Mouse (Mus musculus) liver, embryonic 15.5 days (tissue): ENCODE results near the gene Olfr286. TPM values are rescaled to one million over a fixed set of nuclear protein-coding genes. Genes with fewer than 3 reads are reported as not detected.

Experiments used
- ATAC-seq: fragments of 200-750 bp; cut with Nextera tagmentation; 2 replicates; pipeline ENCODE4 v1.8.0; 2017; ENCODE audit warnings: moderate number of reproducible peaks, mild to moderate bottlenecking, moderate library complexity; ENCODE audit not compliant: insufficient read depth
- H3K27ac ChIP-seq: fragments of 300-500 bp; sonication (generic); replicated peaks from 2 replicates; pipeline ENCODE4 v1.5.1; 2015; ENCODE audit warnings: mild to moderate bottlenecking, inconsistent platforms
- H3K27me3 ChIP-seq: fragments of 300-500 bp; sonication (generic); 2 replicates; pipeline ENCODE4 v1.6.1; 2015; ENCODE audit warnings: mild to moderate bottlenecking, inconsistent platforms
- H3K36me3 ChIP-seq: fragments of 300-500 bp; sonication (generic); replicated peaks from 2 replicates; pipeline ENCODE4 v1.6.1; 2015; ENCODE audit warnings: moderate library complexity, mild to moderate bottlenecking, inconsistent platforms
- H3K4me1 ChIP-seq: fragments of 300-500 bp; sonication (generic); replicated peaks from 2 replicates; pipeline ENCODE4 v1.6.1; 2015; ENCODE audit warnings: inconsistent platforms
- H3K4me2 ChIP-seq: fragments of 300-500 bp; sonication (generic); 2 replicates; pipeline ENCODE4 v1.6.1; 2015; ENCODE audit warnings: moderate library complexity, mild to moderate bottlenecking, inconsistent platforms
- H3K4me3 ChIP-seq: fragments of 300-500 bp; sonication (generic); replicated peaks from 2 replicates; pipeline ENCODE4 v1.5.1; 2015; ENCODE audit warnings: mild to moderate bottlenecking, inconsistent platforms
- H3K9ac ChIP-seq: fragments of 300-500 bp; sonication (generic); 2 replicates; pipeline ENCODE4 v1.6.1; 2015; ENCODE audit warnings: moderate library complexity, mild to moderate bottlenecking, inconsistent platforms
- H3K9me3 ChIP-seq: fragments of 300-500 bp; sonication (generic); replicated peaks from 2 replicates; pipeline ENCODE4 v1.6.1; 2016; ENCODE audit warnings: inconsistent platforms
- WGBS: fragments of 180-500 bp; shearing (Covaris S2); methylation state at CpG from one replicate; pipeline ENCODE4 v1.1.7; 2015; ENCODE audit warnings: mixed read lengths; ENCODE audit not compliant: insufficient replicate concordance; 5-methylcytosine and 5-hydroxymethylcytosine counted together
- polyA plus RNA-seq: library from polyadenylated mRNA; unstranded; fragments of >200 nt; fragmentation: Nextera tagmentation; extraction: Ambion mirVana; gene quantifications from 2 replicates; pipeline ENCODE4 v1.2.1, GENCODE M21; 2015

Olfr286 gene
- polyA plus RNA-seq, 1 experiment from 2014 or later, result not detected

GRCm38 (mm10) chr15:98195442-98195841, 38.8 kb downstream of the Olfr286 start, which contains the start of gene Olfr288:
TSS of gene Olfr288 (minus strand) at chr15:98195542.
- Histone ChIP-seq H3K9ac (no peak within 1 kb of the TSS), H3K4me3 (no peak within 1 kb of the TSS), H3K27ac (no peak within 1 kb of the TSS), H3K4me1 (no peaks in the 10 kb centered on the region), H3K27me3 (no peaks in the 10 kb centered on the region), H3K4me2 (no peak within 1 kb of the TSS), H3K36me3 (no peaks in the 10 kb centered on the region), H3K9me3 (no peaks in the 10 kb centered on the region)
- 50% methylated on average over 3 of the region's 3 CpGs for WGBS
- no peak for ATAC-seq

DNA sequence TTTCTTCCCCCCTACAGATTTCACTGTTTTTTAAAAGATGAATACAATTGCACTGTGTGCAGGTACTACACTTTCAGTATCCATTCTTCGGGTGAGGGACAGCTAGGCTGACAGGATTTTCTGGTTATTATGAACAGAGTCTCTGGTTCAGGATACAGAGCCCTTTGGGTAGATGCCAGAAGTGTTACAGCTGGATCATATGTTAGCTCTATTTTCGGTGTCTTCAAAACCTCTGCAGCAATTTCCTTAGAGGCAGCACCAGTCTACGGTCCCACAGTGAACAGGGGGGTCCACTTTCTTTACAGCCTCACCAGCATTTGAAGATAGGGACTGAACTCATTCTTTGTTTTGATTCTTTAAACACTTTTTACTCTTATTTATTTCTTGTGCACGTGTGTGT, 49.8 kb downstream of the Olfr286 start:
- no peak overlapping the region for H3K4me2 ChIP-seq
- H3K4me3 ChIP-seq, result no peak overlapping the region
- no peak overlapping the region for H3K9ac ChIP-seq
- H3K27ac ChIP-seq, result no peak overlapping the region
- peaks cover 31% of the 10 kb centered on the region for H3K27me3 ChIP-seq
- ATAC-seq, result no peak
- H3K36me3 ChIP-seq, result no peaks in the 10 kb centered on the region
- peaks cover 14% of the 10 kb centered on the region for H3K4me1 ChIP-seq
- whole genome bisulfite sequencing, result 44% methylated on average over 4 of the region's 4 CpGs
- H3K9me3 ChIP-seq, result no peaks in the 10 kb centered on the region

- Histone ChIP-seq H3K4me2 (no peak overlapping the region; the same call in 1 of the 2 replicates), H3K4me1 (peaks cover 14% of the 10 kb centered on the region), H3K27me3 (peaks cover 49% of the 10 kb centered on the region), H3K9ac (no peak overlapping the region), H3K27ac (no peak overlapping the region), H3K36me3 (no peaks in the 10 kb centered on the region), H3K9me3 (no peaks in the 10 kb centered on the region), H3K4me3 (no peak overlapping the region)
- no peak for ATAC-seq
- 53% methylated on average over 12 of the region's 12 CpGs for WGBS
Measured at GRCm38 (mm10) chr15:98181856-98182570, 52.2 kb downstream of the Olfr286 start.

- no peaks in the 10 kb centered on the region for H3K36me3 ChIP-seq
- no peaks in the 10 kb centered on the region for H3K9me3 ChIP-seq
- no peak overlapping the region for H3K27ac ChIP-seq
- H3K9ac ChIP-seq, result no peak overlapping the region
- H3K4me3 ChIP-seq, result peak overlapping the region; percentile 55
- peak overlapping the region; percentile 71 for H3K4me2 ChIP-seq
- WGBS, result under 1% methylated on average over 30 of the region's 30 CpGs
- peaks cover 56% of the 10 kb centered on the region for H3K27me3 ChIP-seq
- H3K4me1 ChIP-seq, result peaks cover 14% of the 10 kb centered on the region
- peak; percentile 92 for ATAC-seq
Measured at GRCm38 (mm10) chr15:98181132-98181711, 53.0 kb downstream of the Olfr286 start.

- peak overlapping the region; percentile 71 for H3K4me2 ChIP-seq
- 10% methylated on average over 26 of the region's 26 CpGs for WGBS
- H3K9me3 ChIP-seq, result no peaks in the 10 kb centered on the region
- no peak for ATAC-seq
- H3K36me3 ChIP-seq, result no peaks in the 10 kb centered on the region
- peaks cover 62% of the 10 kb centered on the region for H3K27me3 ChIP-seq
- H3K27ac ChIP-seq, result no peak overlapping the region
- no peak overlapping the region for H3K9ac ChIP-seq
- H3K4me3 ChIP-seq, result peak overlapping the region; percentile 55
- peaks cover 14% of the 10 kb centered on the region for H3K4me1 ChIP-seq
Measured at GRCm38 (mm10) chr15:98180567-98181131, 53.6 kb downstream of the Olfr286 start.

GRCm38 (mm10) chr15:98177320-98177719, 56.9 kb downstream of the Olfr286 start:
- no peak overlapping the region for H3K27ac ChIP-seq
- peaks cover 85% of the 10 kb centered on the region for H3K27me3 ChIP-seq
- H3K4me1 ChIP-seq, result peaks cover 14% of the 10 kb centered on the region
- no peak overlapping the region for H3K9ac ChIP-seq
- ATAC-seq, result no peak
- no peak overlapping the region for H3K4me3 ChIP-seq
- H3K9me3 ChIP-seq, result no peaks in the 10 kb centered on the region
- H3K4me2 ChIP-seq, result no peak overlapping the region
- 64% methylated on average over 3 of the region's 3 CpGs for WGBS
- no peaks in the 10 kb centered on the region for H3K36me3 ChIP-seq

Other genes starting within 250 kb of the Olfr286 start
- 0.48 and 5.3 TPM in 2 replicates for gene Col2a1, start 229.8 kb downstream of the Olfr286 start, polyA plus RNA-seq
- gene Pfkm, start 141.9 kb downstream of the Olfr286 start, polyA plus RNA-seq, result 22.2 and 24.3 TPM in 2 replicates
- 13.7 and 14.8 TPM in 2 replicates for gene Senp1, start 140.7 kb downstream of the Olfr286 start, polyA plus RNA-seq
- 20.4 and 23.8 TPM in 2 replicates for gene Asb8, start 68.8 kb downstream of the Olfr286 start, polyA plus RNA-seq
- 0.06 TPM in 1 of 2 replicates, not detected in the other for gene Ccdc184, start 67.3 kb downstream of the Olfr286 start, polyA plus RNA-seq
- gene Olfr288, start 38.9 kb downstream of the Olfr286 start, polyA plus RNA-seq, result not detected in 2 replicates
- not detected in 2 replicates for gene Gm44579, start 13.5 kb downstream of the Olfr286 start, polyA plus RNA-seq
- gene Olfr287, start 13.4 kb downstream of the Olfr286 start, polyA plus RNA-seq, result not detected in 2 replicates
- not detected in 2 replicates for gene H1fnt, start 22.8 kb upstream of the Olfr286 start, polyA plus RNA-seq
- gene Zfp641, start 61.7 kb upstream of the Olfr286 start, polyA plus RNA-seq, result 0.08 TPM in 2 replicates
- gene Olfr285, start 82.9 kb upstream of the Olfr286 start, polyA plus RNA-seq, result not detected in 2 replicates
- not detected in 2 replicates for gene Olfr284, start 106.5 kb upstream of the Olfr286 start, polyA plus RNA-seq
- gene Olfr283, start 146.5 kb upstream of the Olfr286 start, polyA plus RNA-seq, result not detected in 2 replicates
- gene Olfr282, start 196.8 kb upstream of the Olfr286 start, polyA plus RNA-seq, result not detected in 2 replicates
- not detected in 2 replicates for gene Olfr281, start 218.1 kb upstream of the Olfr286 start, polyA plus RNA-seq
- not detected in 2 replicates for gene OR5BS1P, start 235.4 kb upstream of the Olfr286 start, polyA plus RNA-seq
- gene Lalba, start 248.3 kb upstream of the Olfr286 start, polyA plus RNA-seq, result not detected in 2 replicates